Mouse (Mus musculus) ES-E14 (cell line): ENCODE measurements at regions not wholly inside any gene's neighbourhood (a gene's known extent, or its start where the extent isn't known, plus 50 kb on each side); places are given as distances from the start of the nearest gene placed in this dataset.

Experiments used
- CHD2 ChIP-seq: IDR thresholded peaks from 2 replicates; pipeline ENCODE4 v1.6.1; 2014; ENCODE audit warnings: mild to moderate bottlenecking, low read depth, low read length, inconsistent platforms
- HCFC1 ChIP-seq: IDR thresholded peaks from 2 replicates; pipeline ENCODE4 v1.6.1; 2012; ENCODE audit warnings: low read length, inconsistent platforms, borderline replicate concordance; ENCODE audit not compliant: insufficient read depth
- MAFK ChIP-seq: IDR thresholded peaks from 2 replicates; pipeline ENCODE4 v1.6.1; 2014; ENCODE audit warnings: mild to moderate bottlenecking, low read depth, low read length, inconsistent platforms; ENCODE audit not compliant: insufficient read depth
- ZNF384 ChIP-seq: IDR thresholded peaks from 2 replicates; pipeline ENCODE4 v1.6.1; 2012; ENCODE audit warnings: low read depth, low read length, inconsistent platforms

DNA sequence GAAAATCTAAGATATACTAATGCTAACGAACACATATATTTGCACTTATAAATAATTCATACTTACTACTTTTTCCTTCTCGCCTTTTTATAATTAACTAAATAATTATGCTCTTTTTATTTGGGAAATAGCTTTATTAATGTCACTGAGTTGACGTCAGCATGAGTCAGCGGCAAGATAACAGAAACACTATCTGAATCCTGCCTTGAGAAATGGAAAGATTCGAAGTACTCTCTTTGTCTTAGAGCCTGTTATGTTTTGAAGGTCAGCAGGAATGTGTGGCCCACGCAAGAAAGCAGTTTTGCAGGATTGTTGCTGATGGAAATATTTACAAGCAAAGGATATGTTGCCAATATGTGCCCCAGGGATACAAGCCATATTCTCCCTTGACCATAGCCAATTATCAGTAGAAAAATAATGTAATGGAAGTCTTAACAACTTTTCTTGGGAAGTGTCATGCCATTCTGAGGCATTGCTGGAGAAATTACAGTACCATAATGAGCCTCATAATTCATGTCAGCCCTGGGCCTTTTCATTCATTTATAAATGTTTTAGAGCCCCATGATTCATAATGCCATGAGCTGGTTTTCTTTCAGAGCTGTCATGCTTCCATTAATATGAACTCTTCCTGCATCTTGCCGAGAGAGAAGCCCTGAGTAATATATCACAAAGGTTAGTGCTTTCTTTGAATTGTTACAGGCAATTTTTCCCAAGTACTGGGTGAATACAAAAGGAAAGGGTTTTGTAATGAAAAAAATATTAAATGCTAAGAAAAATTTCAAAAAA, 206.9 kb upstream of the Ptprz1 start:
- TF ChIP-seq HCFC1 = no peak
- no peak for TF ChIP-seq CHD2
- no peak for TF ChIP-seq MAFK
- TF ChIP-seq ZNF384 = no peak
